Mouse (Mus musculus) monocyte, adult 2 months (primary cell): ENCODE results near the gene Zfp60.

Experiments
- DNase-seq, 2 experiments: peaks; one replicate each; pipeline ENCODE4 v3.0.0; 2022; ENCODE audit warnings: low spot score in 2 of 2, low read depth in 1 of 2

The Zfp60 gene

DNA sequence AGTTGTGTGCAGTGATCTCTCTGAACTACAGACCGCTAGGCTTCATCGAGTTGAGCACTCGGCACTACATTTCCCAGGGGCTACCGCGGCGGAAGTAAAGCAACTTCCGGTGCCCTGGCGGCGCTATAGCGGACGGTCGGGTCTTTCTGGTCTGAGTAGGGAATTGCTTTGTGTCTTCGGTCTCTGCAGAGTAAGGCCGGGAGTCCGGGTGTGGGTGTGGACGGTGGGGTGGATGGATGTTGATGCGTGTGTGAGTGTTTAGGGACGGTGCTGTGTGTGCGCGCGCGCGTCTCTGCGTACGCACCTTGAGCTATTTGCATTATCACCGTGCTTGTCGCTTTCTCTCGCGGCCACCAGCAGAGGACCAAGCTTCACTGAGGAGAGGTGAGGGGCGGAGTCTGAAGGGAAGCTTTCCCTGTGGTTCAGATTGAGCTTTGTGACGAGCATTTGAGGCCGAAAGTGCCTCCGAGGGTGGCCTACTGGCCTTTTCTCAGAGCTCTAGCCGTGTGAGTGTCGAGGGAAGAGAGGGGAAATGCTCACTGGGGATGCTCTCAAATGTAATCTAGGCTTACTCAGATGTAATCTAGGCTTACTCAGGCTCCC is at the start of gene Zfp60:
Gene Zfp60, plus strand, starts transcription at position 109 of the 603 bp plus-strand sequence.
- peak; percentile 45 to 64 for DNase-seq

DNA sequence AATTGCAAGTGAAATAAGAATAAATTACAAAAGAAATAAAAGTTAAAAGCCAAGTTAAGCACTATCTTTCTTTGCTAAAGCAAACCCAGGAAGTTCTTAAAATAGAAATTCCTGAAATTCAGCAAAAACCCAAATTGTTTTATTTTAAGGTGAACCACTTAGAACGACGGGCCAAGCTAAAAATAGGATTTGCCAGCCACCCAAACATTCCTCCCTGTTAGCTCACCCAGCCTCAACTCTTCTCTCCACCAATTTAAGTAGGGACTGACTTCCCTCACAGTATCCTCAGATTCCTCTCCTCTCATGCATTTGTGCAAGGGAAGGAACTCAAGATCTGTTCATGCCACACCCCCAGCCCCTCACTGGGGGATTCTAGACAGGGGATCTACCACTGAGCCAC is 48.0 kb upstream of the Zfp60 start:
- no peak for DNase-seq

DNA sequence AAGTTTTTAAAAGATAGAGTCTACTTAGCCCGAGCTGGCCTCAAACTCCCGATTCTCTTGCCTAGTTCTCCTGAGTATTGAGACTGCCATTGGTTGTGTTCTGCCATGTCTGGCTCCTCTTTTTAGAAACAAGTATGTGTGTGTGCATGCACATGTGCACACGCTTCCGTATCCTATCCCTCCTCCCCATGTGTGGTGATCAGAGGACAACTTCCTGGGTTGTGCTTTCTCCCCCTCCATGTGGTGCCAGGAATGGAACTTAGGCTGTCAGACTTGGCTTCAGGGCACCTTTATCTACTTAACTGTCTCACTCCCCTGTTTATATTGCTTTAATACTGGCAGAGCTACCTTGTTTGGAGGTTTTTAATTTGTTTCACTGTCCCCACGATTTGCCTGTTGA is 46.0 kb upstream of the Zfp60 start:
- DNase-seq = no peak

DNA sequence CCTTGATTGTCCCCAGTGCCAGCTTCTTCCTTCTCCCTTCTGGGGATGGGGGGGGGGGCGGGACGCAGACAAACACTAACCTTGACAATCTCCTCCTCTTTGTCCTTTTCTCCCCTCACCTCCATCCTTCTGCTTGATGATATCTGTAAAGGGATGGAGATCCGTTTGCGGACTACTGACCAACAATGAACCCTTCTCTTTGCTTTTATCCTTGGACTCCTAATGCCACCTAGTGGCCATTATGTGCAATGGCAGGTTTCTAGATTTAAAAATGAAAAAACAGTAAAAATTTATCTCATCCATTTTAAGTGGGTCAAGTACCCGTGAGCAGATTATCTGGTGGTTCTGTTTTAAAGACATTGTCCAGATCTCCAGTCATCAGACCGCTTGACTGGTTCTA is 45.5 kb upstream of the Zfp60 start:
- DNase-seq = no peak

DNA sequence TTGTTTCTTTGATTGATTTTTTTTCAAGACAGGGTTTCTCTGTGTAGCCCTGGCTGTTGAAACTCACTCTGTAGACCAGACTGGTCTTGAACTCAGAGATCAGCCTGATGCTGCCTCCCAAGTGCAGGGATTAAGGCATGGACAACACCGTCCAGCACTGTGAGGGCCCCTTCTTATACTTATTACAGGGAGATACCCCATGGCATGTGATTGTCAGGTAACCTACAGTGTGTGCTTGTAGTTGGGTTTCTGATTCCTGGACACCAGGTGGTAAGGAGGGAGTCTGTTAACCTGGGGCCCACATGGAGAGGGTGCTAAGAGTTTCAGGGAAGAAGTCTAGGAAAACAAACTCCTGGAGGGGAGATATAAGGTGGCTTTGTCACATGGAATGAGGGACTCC is 44.1 kb upstream of the Zfp60 start:
- DNase-seq = no peak

DNA sequence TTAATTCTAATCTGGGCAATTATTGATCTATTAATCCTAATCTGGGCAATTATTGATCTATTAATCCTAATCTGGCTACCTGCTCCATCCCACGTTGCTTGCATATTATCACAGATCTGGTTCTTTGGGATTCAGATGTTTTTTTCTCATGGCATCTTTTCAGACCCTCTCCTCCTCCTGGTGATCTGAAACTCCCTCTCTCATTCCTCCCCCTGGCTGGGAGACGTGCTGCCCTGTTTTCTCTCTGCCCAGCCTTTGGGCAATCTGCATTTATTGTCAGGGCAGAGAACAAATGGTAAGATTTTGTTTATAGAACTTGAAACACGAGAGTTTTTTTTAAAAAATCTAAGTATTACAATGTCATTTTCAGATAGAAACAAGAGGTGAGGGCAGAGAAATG is 43.4 kb upstream of the Zfp60 start:
- no peak for DNase-seq

DNA sequence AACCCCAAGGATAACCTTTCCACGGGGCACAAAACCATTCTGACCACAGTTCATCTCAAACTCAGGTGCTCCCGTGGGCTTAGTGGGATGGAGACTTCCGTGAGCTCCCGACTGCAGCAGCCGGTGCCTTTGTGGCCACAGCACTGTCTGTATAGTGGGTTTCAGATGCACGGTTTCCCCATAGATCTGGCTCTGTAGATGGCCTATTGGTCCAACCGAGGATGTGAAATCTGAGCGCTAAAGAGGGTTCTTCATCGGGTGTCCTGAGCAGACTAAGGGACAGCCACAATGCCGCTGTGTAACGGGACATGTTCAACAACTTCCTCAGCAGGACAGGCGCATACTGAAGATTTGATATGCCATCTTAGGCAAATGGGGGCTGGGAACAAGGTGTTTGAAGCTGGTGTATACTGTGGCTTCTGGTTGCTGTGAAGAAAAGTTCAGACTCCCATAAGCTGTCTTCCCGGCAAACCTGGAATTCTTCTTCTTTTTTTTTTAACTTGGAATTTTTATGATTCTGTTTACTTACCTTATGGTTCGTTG is 42.9 kb upstream of the Zfp60 start:
- no peak for DNase-seq

DNA sequence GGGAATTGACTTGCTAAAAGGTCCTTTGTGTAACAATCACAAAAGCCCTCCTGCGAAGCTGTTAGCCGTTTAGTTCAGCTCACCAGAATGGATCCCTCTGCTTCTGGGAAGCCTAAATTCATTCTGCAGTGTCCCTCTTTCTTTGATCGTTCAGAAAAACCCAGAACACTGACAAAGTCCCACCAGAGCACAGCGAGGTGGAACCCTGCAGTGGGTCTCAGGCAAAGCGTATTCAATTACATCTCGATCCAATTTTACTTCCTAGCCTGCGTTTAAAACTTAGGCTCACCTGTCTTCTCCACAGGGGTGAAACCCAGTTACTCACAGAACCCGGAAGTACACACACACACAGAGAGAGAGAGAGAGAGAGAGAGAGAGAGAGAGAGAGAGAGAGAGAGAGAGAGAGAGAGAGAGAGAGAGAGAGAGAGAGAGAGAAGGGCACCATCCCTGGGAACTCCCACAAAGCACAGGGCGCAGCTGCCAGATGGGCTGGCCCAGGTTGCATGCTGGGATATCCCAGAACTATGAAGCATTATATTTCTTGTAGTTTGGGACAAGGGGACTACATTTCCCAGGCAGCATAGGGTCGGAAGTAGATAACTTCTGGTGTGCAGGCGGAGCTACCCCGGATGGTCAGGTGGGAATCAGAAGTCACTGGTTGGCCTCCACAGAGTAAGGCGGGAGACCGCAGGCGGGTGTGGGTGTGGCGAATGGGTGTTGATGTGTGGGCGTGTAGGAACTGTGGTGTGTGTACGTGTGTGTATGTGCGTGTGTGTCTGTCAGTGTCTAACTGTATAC is 42.2 kb upstream of the Zfp60 start, which contains the start of gene Zfp607b:
Gene Zfp607b, plus strand, starts transcription at position 526 of the 798 bp plus-strand sequence.
- DNase-seq = peak; percentile 85 to 87

DNA sequence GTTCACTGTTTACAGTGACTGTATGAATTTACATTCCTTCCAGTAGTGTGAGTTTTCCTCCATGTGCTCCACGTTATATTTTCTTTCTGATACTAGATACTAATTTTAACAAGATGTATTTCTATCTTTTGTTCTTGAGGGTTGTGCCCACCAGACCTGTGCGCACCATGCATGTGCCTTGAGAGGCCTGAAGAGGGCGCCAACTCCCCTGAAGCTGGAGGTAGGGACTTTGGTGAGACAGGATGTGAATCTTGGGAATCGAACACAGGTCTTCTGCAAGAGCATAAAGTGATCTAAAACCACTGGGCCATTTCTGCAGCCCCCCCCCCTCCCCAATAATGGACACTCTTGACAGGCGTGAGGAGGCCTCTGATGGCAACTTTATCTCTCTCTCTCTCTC is 40.1 kb upstream of the Zfp60 start:
- DNase-seq = no peak

DNA sequence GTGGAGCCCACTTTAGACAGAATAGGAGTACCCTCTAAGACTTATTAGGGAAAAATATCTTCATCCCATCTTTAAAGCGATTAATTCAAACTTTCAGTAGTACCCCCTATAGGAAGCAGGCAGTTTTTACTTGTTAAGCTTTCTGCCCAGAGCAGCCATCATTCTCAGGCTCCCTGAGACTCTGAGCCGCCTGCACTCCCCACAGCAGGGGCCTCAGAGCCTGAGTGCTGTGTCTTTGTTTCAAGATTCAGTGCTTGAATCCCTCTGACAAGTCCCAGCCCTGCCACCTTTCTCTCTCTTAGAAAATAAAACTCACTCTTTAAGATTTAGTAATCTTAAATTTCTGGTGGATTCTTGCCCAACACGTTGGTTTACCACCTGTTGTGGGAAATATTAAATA is 34.5 kb upstream of the Zfp60 start:
- DNase-seq = no peak

DNA sequence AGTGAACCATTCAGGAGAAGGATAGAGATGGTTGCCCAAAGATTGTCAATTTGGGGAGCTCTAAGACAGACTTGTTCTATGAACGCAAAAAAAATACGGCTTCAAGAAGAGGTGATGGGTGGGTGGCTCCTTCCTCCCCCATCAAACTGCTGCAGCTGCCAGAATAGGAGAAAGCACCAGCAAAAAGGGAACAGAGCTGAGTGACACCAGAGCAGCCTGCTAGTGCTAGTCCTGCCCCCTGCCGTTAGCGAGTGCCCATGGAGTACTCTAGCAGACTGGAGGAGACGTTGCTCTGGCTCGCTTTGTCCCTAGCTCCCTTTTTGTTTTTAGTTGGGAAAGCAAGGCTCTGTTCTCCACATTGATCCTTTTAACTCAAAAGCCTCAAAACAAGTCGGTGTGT is 20.8 kb upstream of the Zfp60 start:
- no peak for DNase-seq

DNA sequence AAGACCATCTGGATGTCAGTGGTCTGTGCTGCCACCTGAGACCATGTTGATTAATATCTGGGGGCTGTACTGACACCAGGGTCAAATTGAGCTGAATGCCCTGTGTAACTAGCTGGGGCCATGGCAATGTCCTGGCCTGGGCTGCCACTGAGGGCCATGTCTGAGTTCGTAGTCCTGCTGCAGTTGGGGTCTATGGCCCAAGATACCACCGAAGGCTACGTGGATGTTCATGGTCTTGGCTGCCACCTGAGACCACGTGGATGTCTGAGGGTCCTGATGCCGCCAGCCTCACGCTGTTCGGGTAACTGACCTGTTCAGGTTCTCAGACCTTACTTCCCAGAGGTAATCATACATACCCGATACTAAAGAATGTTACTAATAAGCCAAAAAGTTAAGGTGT is 9.2 kb upstream of the Zfp60 start:
- no peak for DNase-seq

DNA sequence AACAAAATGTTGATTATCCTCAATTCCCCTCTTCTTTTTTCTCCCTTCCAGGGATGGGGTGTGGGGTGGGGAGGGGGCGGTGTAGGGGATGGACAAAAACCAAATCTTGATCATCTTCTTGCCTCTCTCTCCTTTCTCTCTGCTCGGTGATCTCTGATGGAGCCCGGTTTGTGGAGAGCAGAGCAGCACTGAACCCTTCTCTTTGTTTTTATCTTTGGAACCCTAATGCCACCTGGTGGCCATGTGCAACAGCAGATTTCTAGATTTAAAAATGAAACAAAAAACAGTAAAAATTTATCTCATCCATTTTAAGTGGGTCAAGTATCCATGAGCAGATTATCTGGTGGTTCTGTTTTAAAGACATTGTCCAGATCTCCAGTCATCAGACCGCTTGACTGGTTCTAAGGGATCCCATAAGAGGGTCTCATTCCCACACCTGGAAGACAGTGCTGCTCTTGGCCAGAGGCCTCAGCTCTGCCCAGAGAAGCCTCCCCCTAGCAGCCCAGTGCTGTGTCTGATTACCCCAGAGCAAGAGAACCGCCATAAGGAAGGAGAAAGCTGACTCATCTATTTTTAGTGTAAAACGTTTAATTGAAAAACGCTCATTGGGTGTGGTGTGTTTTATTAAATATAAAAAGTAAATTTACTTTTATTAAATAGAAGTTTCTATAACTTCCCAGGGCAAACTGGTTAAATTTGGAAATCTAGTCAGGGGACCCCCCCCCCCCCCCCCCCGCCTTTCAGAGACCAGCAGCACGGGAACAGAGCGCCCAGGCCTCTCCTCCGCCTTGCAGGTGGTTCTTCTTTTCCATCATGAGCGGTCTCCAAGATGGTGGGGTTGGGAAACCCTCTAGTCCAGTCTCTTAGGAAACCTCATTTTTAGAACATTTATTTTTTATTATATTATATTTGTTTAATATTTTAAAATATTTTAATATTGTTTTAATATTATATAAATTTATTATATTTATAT is 5.3 kb upstream of the Zfp60 start:
- DNase-seq = peak in 1 of 2 experiments; percentile 2

DNA sequence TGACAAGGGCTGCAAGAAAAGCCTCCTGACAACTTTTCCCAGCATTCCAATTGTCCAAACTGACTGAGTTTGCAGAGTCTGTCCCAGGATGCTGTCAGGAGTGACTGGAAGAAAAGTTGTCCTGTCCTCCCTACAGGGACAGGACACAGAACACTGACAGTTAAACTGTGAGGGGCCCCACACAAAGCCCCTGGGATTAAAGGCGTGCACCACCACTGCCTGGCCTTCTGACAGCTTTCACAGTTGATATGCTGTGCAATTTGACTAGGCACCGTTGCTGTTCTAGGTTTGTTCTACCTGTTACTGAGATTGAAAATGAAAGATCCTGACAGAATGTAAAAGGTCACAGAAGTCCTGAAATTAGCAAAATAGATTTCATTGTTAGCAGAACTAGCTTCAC is 3.7 kb upstream of the Zfp60 start:
- DNase-seq = no peak

DNA sequence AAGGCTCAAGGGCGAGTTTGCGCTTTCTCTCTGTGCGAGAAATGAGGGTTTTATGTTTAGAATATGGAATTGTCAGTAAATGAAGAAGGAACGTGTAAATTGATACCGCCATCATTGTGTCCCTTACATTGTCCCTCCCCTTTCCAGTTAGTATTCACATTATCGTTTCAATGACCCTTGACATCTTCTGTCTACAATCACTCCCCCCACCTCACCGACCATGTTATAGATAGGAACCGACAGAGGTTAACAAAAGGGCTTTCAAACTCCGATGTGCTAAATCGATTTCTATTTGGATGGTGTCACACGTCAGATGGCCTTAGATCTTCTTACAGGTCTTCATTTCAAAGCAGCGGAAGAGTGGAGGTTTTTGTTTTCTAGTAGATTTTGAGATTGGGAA is 757 bp downstream of the Zfp60 start:
- DNase-seq = no peak

DNA sequence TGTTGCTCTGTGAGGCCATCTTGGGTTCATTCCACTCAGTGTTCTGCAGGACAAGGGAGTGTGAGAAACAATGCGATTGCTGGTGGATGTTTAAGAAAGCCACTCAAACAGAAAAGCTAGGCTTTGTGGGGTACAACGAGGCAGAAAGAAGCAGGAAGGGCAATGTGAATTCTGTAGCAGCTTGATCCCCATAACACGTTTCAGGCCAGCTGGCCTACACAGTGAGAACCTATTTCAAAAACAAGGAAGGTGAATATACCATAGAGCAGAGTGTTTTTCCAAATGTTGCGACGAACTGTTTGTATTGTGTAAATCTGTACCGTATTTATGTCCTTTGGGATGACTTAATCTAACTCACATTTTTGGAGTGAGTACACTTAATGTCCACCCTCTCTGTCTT is 1.3 kb downstream of the Zfp60 start:
- no peak for DNase-seq

DNA sequence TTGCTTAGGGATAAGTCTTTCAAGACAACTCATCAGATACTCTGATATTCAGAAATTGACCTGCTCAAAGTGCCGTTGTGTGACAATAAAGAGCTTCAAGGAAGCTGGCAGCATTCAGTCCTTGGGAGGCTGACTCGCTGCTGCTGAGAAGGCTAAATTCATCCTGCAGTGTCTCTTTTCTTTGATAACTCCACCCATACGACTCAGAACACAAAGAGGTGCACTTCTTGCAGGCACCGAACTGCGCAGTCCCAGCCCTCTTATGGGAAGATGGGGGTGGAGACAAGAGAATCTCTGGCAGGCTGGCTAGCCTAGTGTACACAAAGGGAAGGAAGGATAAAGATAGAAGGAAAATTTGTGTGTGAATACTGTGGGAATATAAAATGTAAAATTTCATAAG is 4.3 kb downstream of the Zfp60 start:
- no peak for DNase-seq

DNA sequence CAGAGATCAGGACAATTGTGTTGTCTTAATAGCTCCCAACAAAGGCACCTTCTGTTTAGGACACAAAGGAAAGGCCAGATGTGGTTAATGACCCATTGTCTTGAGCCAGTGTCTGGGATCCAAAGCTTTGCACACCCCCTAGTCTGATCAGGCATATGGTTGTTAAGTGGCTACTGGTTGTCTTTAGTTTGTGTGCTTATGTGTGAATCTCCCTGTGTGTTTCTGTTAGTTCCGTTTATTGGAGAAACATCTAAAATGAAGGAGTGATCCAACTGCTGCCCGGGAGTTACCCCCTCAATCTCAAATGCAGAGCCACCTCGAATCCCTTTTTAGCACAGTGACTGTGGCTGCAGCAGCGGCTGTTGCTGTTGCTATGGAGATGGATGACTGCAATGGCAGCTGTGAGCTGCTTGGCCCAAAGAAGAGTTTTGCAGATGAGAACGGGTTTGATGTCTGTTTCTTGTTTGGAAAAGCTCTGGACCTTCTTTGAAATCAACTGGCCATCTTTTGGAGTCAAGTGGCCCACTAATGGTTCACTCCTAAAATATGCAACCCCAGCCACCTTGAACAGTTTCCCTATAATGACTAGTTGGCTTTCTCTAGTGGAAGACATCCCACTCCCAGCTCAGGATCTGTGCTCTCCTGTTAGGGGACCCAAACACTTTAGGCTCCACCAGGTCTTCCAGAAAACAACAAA is 25.3 kb downstream of the Zfp60 start:
- DNase-seq = no peak

DNA sequence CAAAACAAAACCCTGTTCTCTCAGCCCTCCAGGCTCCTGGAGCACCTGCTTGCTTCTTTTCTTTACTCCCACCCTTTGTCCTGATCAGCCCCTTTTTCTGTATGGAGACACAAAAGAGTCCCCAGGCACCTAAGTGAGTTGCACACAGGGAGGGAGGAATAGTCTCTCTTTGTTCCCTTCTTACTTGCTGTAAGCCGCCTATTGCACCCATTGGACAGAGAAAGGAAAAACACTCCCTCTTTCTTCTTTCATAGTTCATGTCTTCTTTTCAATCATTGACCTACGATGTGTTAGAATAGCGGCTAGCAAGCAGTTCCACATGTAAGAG is 25.8 kb downstream of the Zfp60 start:
- DNase-seq = no peak

DNA sequence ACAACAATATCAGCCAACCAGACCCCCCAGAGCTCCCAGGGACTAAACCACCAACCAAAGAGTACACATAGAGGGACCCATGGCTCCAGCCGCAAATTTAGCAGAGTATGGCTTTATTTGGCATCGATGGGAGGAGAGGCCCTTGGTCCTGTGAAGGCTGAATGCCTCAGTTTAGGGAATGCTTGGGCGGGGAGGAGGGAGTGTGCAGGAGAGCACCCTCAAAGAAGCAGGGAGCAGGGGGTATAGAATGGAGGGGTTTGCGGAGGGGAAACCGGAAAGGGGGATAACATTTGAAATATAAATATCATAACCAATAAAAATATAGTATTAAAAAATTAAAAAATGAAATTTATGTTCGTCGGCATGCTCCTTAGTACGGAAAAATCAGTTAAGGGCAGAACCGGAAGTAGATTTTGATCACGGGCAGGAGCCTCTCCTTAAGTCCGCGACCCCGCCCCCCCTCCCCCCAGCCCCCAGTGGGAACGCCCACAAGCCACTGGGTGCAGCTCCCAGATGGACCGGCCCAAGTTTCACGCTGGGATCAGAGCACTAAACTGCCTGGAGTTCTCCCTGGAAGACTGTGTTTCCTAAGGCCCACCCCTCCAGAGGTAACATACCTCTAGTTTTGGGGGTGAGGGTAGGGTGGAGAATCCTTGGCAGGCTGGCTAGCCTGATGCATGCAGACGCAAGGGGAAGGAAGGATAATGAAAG is 34.1 kb downstream of the Zfp60 start:
- no peak for DNase-seq
